Mouse (Mus musculus): ENCODE data around the gene Wdr27.
"Not testable (repeated sequence)": the region's sequence is repeated elsewhere in the genome, so short reads cannot be mapped to it uniquely, and the experiment has no call there.

The Wdr27 gene

DNA sequence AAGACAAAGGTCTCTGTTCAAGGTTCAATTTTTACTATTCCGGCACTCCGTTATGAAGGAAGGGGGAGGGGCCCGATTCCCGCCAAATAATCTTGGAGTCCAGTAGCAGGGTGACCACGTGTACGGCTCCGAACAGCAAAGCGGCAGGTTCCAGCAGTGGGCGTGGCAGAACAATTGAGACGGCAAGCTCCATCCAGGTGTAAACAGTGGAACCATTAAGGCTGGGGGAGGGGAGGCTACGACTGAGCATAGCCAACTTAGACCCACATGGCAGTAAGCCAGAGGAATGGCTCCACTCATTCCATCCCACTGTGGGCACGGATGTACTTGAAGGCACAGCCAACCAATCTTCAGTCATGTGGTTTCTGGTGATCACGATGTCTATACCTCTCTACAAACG is 7.7 kb downstream of the Wdr27 start:
- in situ Hi-C loops (cut with MboI; ENCODE audit: unreplicated experiment in 2 of 2) = loop anchor here in 1 of 2 experiments (25.0 kb wide), 2 partner anchors 452 to 802 kb away; partner anchors contain the start of genes Dll1 and Fam120b

DNA sequence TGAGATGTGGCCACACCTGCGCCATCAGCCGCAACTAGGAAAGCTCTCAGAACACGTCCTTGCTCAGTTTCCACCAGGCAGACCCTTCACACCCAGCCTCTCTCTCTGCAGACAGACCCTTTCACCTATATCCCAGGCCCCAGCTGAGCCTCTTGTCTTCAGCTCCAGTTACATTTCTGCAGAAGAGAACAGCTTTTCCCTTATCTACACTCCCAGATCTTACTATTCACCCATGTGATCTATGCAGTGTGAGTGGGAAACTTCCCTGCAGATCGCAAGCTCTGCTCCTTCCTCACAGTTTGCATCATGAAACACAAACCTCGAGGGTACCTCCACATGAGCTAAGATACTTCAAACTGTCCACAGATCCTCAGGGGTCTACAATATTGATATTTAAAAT is 11.5 kb downstream of the Wdr27 start:
- in situ Hi-C loops (cut with MboI; ENCODE audit: unreplicated experiment in 2 of 2) = loop anchor here in 1 of 2 experiments (25.0 kb wide), 2 partner anchors 456 to 806 kb away; partner anchors contain the start of genes Dll1 and Fam120b

DNA sequence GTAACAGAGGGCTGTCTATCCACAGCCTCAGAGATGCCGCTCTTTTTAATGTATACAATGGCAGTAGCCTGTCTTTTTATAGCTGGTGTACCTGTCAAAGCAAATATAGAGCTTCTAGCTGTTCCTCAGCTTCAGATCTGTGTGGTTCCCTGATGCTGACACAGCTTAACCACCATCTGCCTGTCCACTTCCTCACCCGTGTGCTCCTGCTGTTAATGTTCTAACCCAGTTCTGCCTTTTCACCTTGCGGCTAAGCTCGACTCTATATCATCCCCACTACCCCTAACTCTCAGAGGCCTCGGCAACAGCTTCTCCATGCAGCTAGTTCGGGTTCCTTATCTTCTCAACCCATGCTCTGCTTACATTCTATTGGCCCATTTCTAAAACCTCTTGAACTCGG is 12.3 kb downstream of the Wdr27 start:
- in situ Hi-C loops (cut with MboI; ENCODE audit: unreplicated experiment in 2 of 2) = loop anchor here in 1 of 2 experiments (25.0 kb wide), 2 partner anchors 457 to 807 kb away; partner anchors contain the start of genes Dll1 and Fam120b

GRCm38 (mm10) chr17:14928631-14929030 is 14.3 kb downstream of the Wdr27 start:
- in situ Hi-C loops (cut with MboI; ENCODE audit: unreplicated experiment in 2 of 2) = loop anchor here in 1 of 2 experiments (25.0 kb wide), 2 partner anchors 459 to 809 kb away; partner anchors contain the start of genes Dll1 and Fam120b

- in situ Hi-C loops (cut with MboI; ENCODE audit: unreplicated experiment in 2 of 2) = loop anchor here in 1 of 2 experiments (25.0 kb wide), 2 partner anchors 460 to 810 kb away; partner anchors contain the start of genes Dll1 and Fam120b
These were observed 15.2 kb downstream of the Wdr27 start for GRCm38 (mm10) chr17:14927644-14928218.

DNA sequence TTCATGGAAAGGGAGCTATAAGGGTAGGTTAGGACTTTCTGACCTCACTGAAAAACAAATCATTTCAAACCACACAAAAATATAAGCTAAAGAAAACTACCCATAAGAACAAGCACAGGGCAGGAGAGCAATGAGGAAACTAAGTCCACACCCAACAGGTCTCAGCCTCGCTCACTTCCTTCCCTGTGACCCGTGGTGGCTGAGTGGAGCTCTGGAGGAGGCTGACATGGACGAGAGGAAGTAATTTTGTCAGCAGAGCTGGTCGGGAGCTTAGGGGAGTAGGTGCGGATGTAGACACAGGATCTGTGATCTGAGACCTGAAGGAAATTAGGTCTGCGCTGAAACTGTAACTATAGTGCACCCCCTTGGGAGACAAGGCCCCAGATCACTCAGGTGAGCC is 21.4 kb downstream of the Wdr27 start:
- in situ Hi-C loops (cut with MboI; ENCODE audit: unreplicated experiment in 2 of 2) = loop anchor here in 1 of 2 experiments (25.0 kb wide), 1 partner anchor 1884 kb away; no protein-coding TSS in a partner anchor

DNA sequence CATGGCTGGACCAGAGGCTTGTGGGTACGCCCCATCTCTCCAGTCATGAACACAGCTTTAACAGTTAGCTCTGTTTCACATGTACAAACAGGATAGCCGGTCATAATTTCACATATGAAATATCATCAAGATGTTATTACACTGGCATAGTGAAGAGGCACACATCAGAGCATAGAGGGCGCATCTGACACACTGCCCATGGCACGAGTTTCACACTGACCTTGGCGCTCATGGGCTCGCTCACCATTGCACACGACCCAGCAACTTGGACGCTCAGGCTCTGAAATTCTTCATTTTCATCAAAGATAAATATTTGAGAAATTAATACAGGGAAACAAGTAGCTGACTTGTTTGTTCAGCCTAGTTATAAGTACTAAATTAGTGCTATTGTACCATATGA is 25.1 kb downstream of the Wdr27 start:
- in situ Hi-C loops (cut with MboI; ENCODE audit: unreplicated experiment in 2 of 2) = loop anchor here in 1 of 2 experiments (25.0 kb wide), 1 partner anchor 1881 kb away; no protein-coding TSS in a partner anchor

DNA sequence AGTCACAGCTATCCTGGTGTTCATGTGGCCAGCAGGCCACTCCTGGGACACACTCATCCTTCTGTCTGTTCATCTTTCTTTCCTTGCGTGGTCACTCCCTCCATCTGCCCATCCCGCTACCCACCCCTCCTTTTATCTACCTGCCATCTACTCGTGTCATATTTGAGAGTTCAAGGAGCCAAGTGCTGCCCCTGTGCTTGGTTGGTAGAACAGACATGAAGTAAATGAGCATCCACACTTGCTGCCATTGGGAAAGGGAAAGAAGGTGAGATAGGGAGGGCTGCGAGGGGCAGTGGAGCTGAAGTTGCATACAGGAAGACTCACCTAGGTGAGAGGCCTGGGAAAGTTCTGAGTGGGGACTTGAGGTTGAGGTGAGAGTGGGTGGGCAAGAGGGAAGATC is 28.6 kb downstream of the Wdr27 start:
- in situ Hi-C loops (cut with MboI; ENCODE audit: unreplicated experiment in 2 of 2) = loop anchor here in 1 of 2 experiments (25.0 kb wide), 1 partner anchor 1877 kb away; no protein-coding TSS in a partner anchor

DNA sequence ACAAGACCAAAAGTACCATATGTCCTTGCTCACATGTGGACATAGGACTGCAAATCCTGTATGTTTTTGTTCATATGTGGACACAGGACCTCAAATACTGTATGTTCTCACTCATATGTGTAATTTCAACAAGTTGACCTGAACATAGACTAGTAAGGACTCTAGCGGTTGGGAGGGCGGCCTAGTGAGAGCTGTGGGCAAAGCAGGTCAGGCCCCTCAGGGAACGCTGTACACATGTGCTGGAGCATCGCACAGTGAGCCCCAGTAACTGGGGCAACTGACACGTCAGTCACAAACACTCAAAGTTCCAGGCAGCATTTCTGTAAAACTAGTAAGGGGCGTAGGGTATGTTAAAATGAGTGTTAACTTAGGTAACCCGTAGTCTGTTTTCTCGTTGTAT is 30.0 kb downstream of the Wdr27 start:
- in situ Hi-C loops (cut with MboI; ENCODE audit: unreplicated experiment in 2 of 2) = loop anchor here in 1 of 2 experiments (25.0 kb wide), 1 partner anchor 1876 kb away; no protein-coding TSS in a partner anchor

DNA sequence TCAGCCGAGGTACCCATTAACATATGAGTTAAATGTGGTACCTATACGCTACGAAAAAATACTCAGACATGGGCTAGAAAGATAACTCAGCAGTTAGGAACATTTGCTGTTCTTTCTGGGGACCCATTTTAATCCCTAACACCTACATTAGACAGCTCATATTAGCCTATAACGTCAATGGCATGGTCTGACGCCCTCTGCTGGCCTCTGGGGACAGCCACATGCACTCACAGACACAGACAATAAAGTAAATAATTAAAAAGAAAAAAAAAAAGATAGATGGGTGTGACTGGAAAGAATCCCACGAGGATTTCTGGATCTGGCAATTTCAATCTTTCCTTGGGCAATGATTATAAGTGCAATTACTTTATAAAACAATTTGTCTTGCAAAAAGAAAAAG is 30.5 kb downstream of the Wdr27 start:
- in situ Hi-C loops (cut with MboI; ENCODE audit: unreplicated experiment in 2 of 2) = loop anchor here in 1 of 2 experiments (25.0 kb wide), 1 partner anchor 1875 kb away; no protein-coding TSS in a partner anchor

GRCm38 (mm10) chr17:14910771-14911170 is 32.2 kb downstream of the Wdr27 start:
- in situ Hi-C loops (cut with MboI; ENCODE audit: unreplicated experiment in 2 of 2) = loop anchor here in 1 of 2 experiments (25.0 kb wide), 1 partner anchor 1873 kb away; no protein-coding TSS in a partner anchor

DNA sequence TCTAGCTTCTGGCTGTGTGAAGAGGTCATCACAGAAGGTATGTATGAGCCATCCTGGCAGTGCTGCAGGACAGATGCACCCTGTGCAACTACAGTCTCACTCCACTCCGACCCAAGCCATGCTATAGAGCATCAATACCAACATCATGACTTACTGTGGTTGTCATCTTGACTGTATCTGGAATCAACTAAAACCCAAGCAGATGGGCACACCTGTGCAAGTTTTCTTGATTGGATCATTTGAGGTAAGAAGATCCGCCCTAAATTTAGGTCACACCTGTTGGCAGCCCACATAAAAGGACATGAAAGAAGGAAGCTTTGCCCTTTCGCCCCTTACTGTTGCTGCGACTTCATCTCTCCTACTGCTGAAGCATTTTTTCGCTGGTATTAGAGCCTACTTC is 33.6 kb downstream of the Wdr27 start:
- in situ Hi-C loops (cut with MboI; ENCODE audit: unreplicated experiment in 2 of 2) = loop anchor here in 1 of 2 experiments (25.0 kb wide), 1 partner anchor 1872 kb away; no protein-coding TSS in a partner anchor

DNA sequence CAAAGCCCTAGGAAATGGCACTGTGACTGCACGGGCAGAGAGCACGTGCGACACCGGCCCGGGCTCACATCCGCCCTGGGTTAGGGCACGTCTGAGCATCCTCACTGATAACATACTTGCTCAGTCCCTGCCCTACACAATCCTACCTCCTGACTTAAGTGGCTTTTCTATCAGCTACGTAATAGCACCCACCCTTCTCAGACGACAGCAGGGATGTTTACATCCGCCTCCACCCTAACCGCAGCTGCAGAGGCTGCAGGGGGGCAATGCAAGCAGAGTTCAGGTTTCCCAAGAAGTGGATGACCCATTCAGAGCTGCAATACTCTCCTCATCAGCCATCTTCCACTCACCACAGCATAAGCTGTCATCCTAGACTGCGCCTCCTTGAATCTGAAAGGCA is 35.8 kb downstream of the Wdr27 start:
- in situ Hi-C loops (cut with MboI; ENCODE audit: unreplicated experiment in 2 of 2) = loop anchor here in 1 of 2 experiments (25.0 kb wide), 1 partner anchor 1870 kb away; no protein-coding TSS in a partner anchor

DNA sequence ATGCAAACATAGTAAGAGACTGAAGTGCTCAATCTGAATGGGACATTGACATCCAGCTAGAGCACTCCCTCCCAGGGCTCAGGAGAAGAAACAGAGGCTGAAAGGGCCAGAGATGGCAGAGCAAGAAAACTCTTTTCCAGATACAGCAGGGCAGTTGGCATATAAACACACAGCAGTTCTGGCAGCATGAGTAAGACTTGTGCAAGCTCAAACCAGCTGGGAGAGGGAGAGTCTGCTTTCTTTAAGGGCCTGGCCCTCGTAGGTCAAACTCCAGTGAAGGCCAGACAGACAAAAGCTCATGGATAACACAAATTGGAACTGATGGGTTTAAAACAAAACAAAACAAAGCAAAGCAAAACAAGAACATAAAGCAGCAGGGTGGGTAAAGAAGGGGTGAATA is 36.3 kb downstream of the Wdr27 start:
- in situ Hi-C loops (cut with MboI; ENCODE audit: unreplicated experiment in 2 of 2) = loop anchor here in 1 of 2 experiments (25.0 kb wide), 1 partner anchor 1869 kb away; no protein-coding TSS in a partner anchor

- in situ Hi-C loops (cut with MboI; ENCODE audit: unreplicated experiment in 2 of 2) = loop anchor here (5.0 to 25.0 kb wide), 2 partner anchors 377 to 1867 kb away; no protein-coding TSS in a partner anchor
These were observed 38.2 kb downstream of the Wdr27 start for GRCm38 (mm10) chr17:14904637-14905265.

- in situ Hi-C loops (cut with MboI; ENCODE audit: unreplicated experiment in 2 of 2) = loop anchor here (5.0 to 25.0 kb wide), 2 partner anchors 377 to 1867 kb away; no protein-coding TSS in a partner anchor
These were observed 38.8 kb downstream of the Wdr27 start for GRCm38 (mm10) chr17:14904206-14904605.

DNA sequence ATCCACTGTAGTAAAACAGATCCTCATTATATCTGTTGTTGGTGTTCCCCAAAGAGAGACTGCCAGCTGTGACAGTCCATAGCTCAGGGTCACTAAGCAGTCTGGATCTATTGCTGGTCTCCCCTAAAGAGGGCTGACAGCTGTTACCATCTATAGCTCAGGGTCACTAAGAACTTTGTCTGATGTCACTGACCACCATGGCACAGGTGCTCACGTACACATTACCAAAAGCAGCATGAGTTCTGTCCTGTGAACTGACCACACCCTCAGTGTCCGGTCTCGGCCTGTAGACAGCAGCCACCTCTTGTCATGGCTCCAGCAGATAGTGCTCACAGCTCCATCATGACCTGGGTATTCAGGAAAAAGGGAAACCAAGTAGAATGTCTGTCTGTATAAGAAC is 39.7 kb downstream of the Wdr27 start:
- in situ Hi-C loops (cut with MboI; ENCODE audit: unreplicated experiment in 2 of 2) = loop anchor here (5.0 to 25.0 kb wide), 2 partner anchors 376 to 1866 kb away; no protein-coding TSS in a partner anchor

DNA sequence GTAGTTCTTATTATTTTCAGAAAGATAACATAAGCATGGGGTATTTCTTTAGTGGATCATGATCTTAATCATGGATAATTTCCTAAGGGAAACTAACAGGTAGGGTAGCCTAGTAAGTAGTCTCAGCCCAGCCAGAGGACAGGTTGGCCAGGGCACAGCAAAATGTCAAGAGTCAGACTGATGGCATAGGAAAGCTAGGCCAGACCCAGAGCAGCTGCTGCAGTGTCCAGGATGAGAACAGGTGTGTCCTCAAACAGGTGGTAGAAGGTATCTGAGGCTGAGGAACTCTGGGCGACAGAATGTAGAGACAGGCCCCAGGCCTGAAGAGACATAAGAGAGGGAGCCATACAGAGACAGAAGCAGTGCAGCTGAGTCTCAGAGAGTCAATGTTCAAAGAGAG is 44.0 kb downstream of the Wdr27 start:
- in situ Hi-C loops (cut with MboI; ENCODE audit: unreplicated experiment in 2 of 2) = no loop called here

- in situ Hi-C loops (cut with MboI; ENCODE audit: unreplicated experiment in 2 of 2) = not testable (repeated sequence)
These were observed 47.9 kb downstream of the Wdr27 start for GRCm38 (mm10) chr17:14895058-14895457.

- in situ Hi-C loops (cut with MboI; ENCODE audit: unreplicated experiment in 2 of 2) = no loop called here
These were observed 56.0 kb downstream of the Wdr27 start for GRCm38 (mm10) chr17:14886933-14887332.
